In the genomic region with DNA sequence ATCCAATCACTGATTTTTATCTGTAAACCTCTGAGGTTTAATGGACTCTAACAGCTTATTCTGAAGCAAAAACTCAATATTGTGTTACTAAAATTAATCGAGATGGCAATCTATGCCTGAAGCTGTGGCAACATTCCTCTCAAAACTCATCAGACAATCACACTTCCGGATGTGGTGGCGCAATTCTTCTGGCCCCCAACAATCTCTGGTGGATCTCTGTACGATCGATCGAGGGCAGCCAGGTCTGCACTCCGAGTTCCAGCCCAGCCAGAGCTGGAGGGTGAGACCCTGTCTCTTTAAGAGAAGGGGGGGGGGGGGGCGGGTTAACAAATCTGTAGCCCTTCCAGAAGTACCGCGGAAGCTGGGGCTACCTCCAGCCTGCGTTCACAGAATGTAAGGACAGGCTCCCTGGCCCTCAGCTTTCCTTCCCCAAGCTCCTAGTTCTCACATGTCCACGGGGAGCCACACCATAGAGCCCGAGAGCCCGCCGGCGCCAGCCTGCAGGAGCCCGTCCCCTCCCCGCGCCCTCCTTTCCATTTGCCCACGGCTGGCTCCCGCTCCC, we compare ENCODE assay signal across 8 mouse cellular contexts. TPM values are rescaled to one million over a fixed set of nuclear protein-coding genes. Genes with fewer than 3 reads are reported as not detected.
A peak's percentile ranks its signal among the peaks of the same experiment; 100 is the strongest.
DNase-seq lines count a peak whose midpoint lies in the region; ATAC-seq lines count a peak whose summit lies in the region.

No protein-coding gene starts in this region.

- DNase-seq in kidney, adult 9 months = no peak
- DNase-seq in adrenal gland, postnatal 25 days = no peak
- no peak for DNase-seq in layer of hippocampus, adult 18-20 months (ENCODE audit: low spot score in 2 of 2)
- no peak for DNase-seq in gastrocnemius, postnatal 4 days (ENCODE audit: low spot score in 2 of 2)

- peak overlapping the region; percentile 70 for H3K4me2 ChIP-seq in kidney, embryonic 15.5 days
- peak overlapping the region; percentile 67 for H3K4me2 ChIP-seq in hindbrain, embryonic 16.5 days (ENCODE audit: low read length)
- H3K4me2 ChIP-seq in midbrain, embryonic 13.5 days (replicated peaks) = peak overlapping the region; percentile 83

- H3K4me3 ChIP-seq in kidney, embryonic 15.5 days (replicated peaks) = peak overlapping the region; percentile 95
- peak overlapping the region; percentile 81 for H3K4me3 ChIP-seq in hindbrain, embryonic 16.5 days (ENCODE audit: low read length)
- H3K4me3 ChIP-seq in midbrain, embryonic 13.5 days (replicated peaks) = peak overlapping the region; percentile 77

- H3K27me3 ChIP-seq in kidney, embryonic 15.5 days = no peaks in the 10 kb centered on the region
- H3K27me3 ChIP-seq in hindbrain, embryonic 16.5 days (replicated peaks; ENCODE audit: control insufficient read depth, insufficient read depth, low read length) = no peaks in the 10 kb centered on the region
- no peaks in the 10 kb centered on the region for H3K27me3 ChIP-seq in midbrain, embryonic 13.5 days

- under 1% methylated on average over 21 of the region's 21 CpGs for WGBS in kidney, embryonic 15.5 days
- WGBS in hindbrain, embryonic 16.5 days = under 1% methylated on average over 19 of the region's 21 CpGs
- WGBS in midbrain, embryonic 13.5 days = under 1% methylated on average over 21 of the region's 21 CpGs

- H3K4me1 ChIP-seq in kidney, embryonic 15.5 days = peaks cover 19% of the 10 kb centered on the region
- peaks cover 6% of the 10 kb centered on the region for H3K4me1 ChIP-seq in hindbrain, embryonic 16.5 days (ENCODE audit: control insufficient read depth, insufficient read depth, low read depth, low read length)
- peaks cover 14% of the 10 kb centered on the region for H3K4me1 ChIP-seq in midbrain, embryonic 13.5 days (replicated peaks)

- H3K9me3 ChIP-seq in kidney, embryonic 15.5 days (replicated peaks) = peaks cover 6% of the 10 kb centered on the region
- peaks cover 9% of the 10 kb centered on the region for H3K9me3 ChIP-seq in hindbrain, embryonic 16.5 days (ENCODE audit: control insufficient read depth, low read length)
- H3K9me3 ChIP-seq in midbrain, embryonic 13.5 days = peaks cover 11% of the 10 kb centered on the region

- peak; percentile 82 for ATAC-seq in kidney, embryonic 15.5 days (replicated peaks; ENCODE audit: low FRiP score)
- peak; percentile 27 for ATAC-seq in common myeloid progenitor, adult 5-6 weeks (replicated peaks; ENCODE audit: low read depth, poor library complexity, severe bottlenecking)
- ATAC-seq in hindbrain, embryonic 16.5 days = peak; percentile 81
- peak; percentile 83 for ATAC-seq in midbrain, embryonic 13.5 days

- H3K27ac ChIP-seq in kidney, embryonic 15.5 days = peak overlapping the region; percentile 94
- H3K27ac ChIP-seq in hindbrain, embryonic 16.5 days (ENCODE audit: low read depth, low read length) = 0 out of 2 replicates have a peak overlapping the region, but pooled peaks have one; percentile 31
- no peak overlapping the region for H3K27ac ChIP-seq in midbrain, embryonic 13.5 days

- H3K36me3 ChIP-seq in kidney, embryonic 15.5 days = peaks cover 42% of the 10 kb centered on the region
- H3K36me3 ChIP-seq in hindbrain, embryonic 16.5 days (ENCODE audit: control insufficient read depth, insufficient read depth, low read length) = peaks cover 15% of the 10 kb centered on the region
- peaks cover 30% of the 10 kb centered on the region for H3K36me3 ChIP-seq in midbrain, embryonic 13.5 days

- H3K9ac ChIP-seq in kidney, embryonic 15.5 days = peak overlapping the region; percentile 70
- peak overlapping the region; percentile 56 for H3K9ac ChIP-seq in hindbrain, embryonic 16.5 days (ENCODE audit: low read depth, low read length)
- H3K9ac ChIP-seq in midbrain, embryonic 13.5 days (replicated peaks) = peak overlapping the region; percentile 65

RNA-seq across cellular contexts. Expression of gene Brip1, which starts 0.5 kb away (rescaled TPM):
- polyA plus RNA-seq in kidney, embryonic 15.5 days (2015; fragmentation: Nextera tagmentation; extraction: Ambion mirVana) = 9.9 and 10.7 TPM in 2 replicates
- total RNA-seq in common myeloid progenitor, adult 5-6 weeks (2017) = 30.9 and 31.6 TPM in 2 replicates
- 1.7 and 2.1 TPM in 2 replicates for polyA plus RNA-seq in hindbrain, embryonic 16.5 days (2015; fragmentation: Nextera tagmentation; extraction: Ambion mirVana)
- 3.4 and 3.6 TPM in 2 replicates for polyA plus RNA-seq in midbrain, embryonic 13.5 days (2015; fragmentation: Nextera tagmentation; extraction: Ambion mirVana)
- 2.3 and 2.9 TPM in 2 replicates for total RNA-seq in adrenal gland, postnatal 25 days (2021)
- under 1 TPM in 1 of 2 experiments, not detected in 1; 0.10 TPM for total RNA-seq in layer of hippocampus, adult 18-20 months (2021)
- total RNA-seq in gastrocnemius, postnatal 4 days (2021) = 1 to 10 TPM; 4.9 to 5.3 TPM

RNA-seq across cellular contexts. Expression of gene Ints2, which starts 56.8 kb away (rescaled TPM):
- 30.5 and 36.1 TPM in 2 replicates for polyA plus RNA-seq in kidney, embryonic 15.5 days (2015; fragmentation: Nextera tagmentation; extraction: Ambion mirVana)
- total RNA-seq in common myeloid progenitor, adult 5-6 weeks (2017) = 35.7 and 38.1 TPM in 2 replicates
- 15.8 and 18.7 TPM in 2 replicates for polyA plus RNA-seq in hindbrain, embryonic 16.5 days (2015; fragmentation: Nextera tagmentation; extraction: Ambion mirVana)
- polyA plus RNA-seq in midbrain, embryonic 13.5 days (2015; fragmentation: Nextera tagmentation; extraction: Ambion mirVana) = 37.1 and 37.3 TPM in 2 replicates
- 17.4 and 21.0 TPM in 2 replicates for total RNA-seq in adrenal gland, postnatal 25 days (2021)
- total RNA-seq in layer of hippocampus, adult 18-20 months (2021) = 10 to 100 TPM; 20.0 to 22.0 TPM
- 10 to 100 TPM; 13.2 to 14.6 TPM for total RNA-seq in gastrocnemius, postnatal 4 days (2021)

Comparison
In these comparisons a context has a peak if more than half of its experiments do, and no peak if none do; other contexts are left out.
1. ATAC-seq: peak in every context shown above with its lines; median percentile 83 in midbrain, embryonic 13.5 days; 82 in kidney, embryonic 15.5 days; 81 in hindbrain, embryonic 16.5 days; 27 in common myeloid progenitor, adult 5-6 weeks.